Mouse (Mus musculus): ENCODE measurements around the gene Chp2. TPM values are rescaled to one million over a fixed set of nuclear protein-coding genes. Genes with fewer than 3 reads are reported as not detected.

Chp2 gene
- polyA plus RNA-seq, 1 experiment = 2.7 TPM

- no peak for DNase-seq (ENCODE audit: low read depth in 1 of 2, low spot score in 2 of 2)
- WGBS = 76% methylated on average over 2 of the region's 2 CpGs
- TF ChIP-seq POLR2A (IDR thresholded peaks at IDR 0.05; ENCODE audit: low read depth, low read length) = no peak
- TF ChIP-seq CTCF (IDR thresholded peaks at IDR 0.05; ENCODE audit: extremely low read depth, insufficient read depth, insufficient read length, insufficient replicate concordance) = no peak
Measured at GRCm38 (mm10) chr7:122272334-122272733, 53.0 kb downstream of the Chp2 start.

More at GRCm38 (mm10) chr7:122272334-122272733, 53.0 kb downstream of the Chp2 start:
- no peaks in the 10 kb centered on the region for H3K4me1 ChIP-seq (ENCODE audit: control insufficient read depth, insufficient read depth, insufficient read length)
- H3K36me3 ChIP-seq (ENCODE audit: control insufficient read depth, insufficient read depth, low read length) = no peaks in the 10 kb centered on the region
- no peak overlapping the region for H3K4me3 ChIP-seq (ENCODE audit: extremely low read depth, insufficient read depth, insufficient read length)
- no peaks in the 10 kb centered on the region for H3K27me3 ChIP-seq (ENCODE audit: control insufficient read depth, insufficient read depth, low read length)
- H3K27ac ChIP-seq (ENCODE audit: insufficient read depth, low read length) = no peak overlapping the region

Other genes with a start within 250 kb of the Chp2 start
- 9.9 and 11.8 TPM in 2 replicates for gene Cog7, start 237.8 kb upstream of the Chp2 start, polyA plus RNA-seq (2012; rRNA removed)
- gene Gga2, start 198.3 kb upstream of the Chp2 start, polyA plus RNA-seq (2012; rRNA removed) = 88.1 and 148 TPM in 2 replicates
- gene Ubfd1, start 152.3 kb upstream of the Chp2 start, polyA plus RNA-seq (2012; rRNA removed) = 15.4 and 16.2 TPM in 2 replicates
- gene Ears2, start 152.2 kb upstream of the Chp2 start, polyA plus RNA-seq (2012; rRNA removed) = 7.9 and 10.4 TPM in 2 replicates
- 103 and 141 TPM in 2 replicates for gene Ndufab1, start 117.6 kb upstream of the Chp2 start, polyA plus RNA-seq (2012; rRNA removed)
- 2.5 and 2.7 TPM in 2 replicates for gene Palb2, start 86.5 kb upstream of the Chp2 start, polyA plus RNA-seq (2012; rRNA removed)
- 54.9 and 62.0 TPM in 2 replicates for gene Dctn5, start 86.5 kb upstream of the Chp2 start, polyA plus RNA-seq (2012; rRNA removed)
- gene Plk1, start 60.1 kb upstream of the Chp2 start, polyA plus RNA-seq (2012; rRNA removed) = 11.3 and 14.9 TPM in 2 replicates
- 0.22 TPM in 1 of 2 replicates, not detected in the other for gene Ern2, start 33.3 kb upstream of the Chp2 start, polyA plus RNA-seq (2012; rRNA removed)
- gene Prkcb, start 69.3 kb downstream of the Chp2 start, polyA plus RNA-seq (2012; rRNA removed) = 106 and 118 TPM in 2 replicates